Mouse (Mus musculus) midbrain, postnatal 0 days (tissue): ENCODE measurements at regions not wholly inside any gene's neighbourhood (a gene's known extent, or its start where the extent isn't known, plus 50 kb on each side); places are given as distances from the start of the nearest gene placed in this dataset.

Source experiments
- ATAC-seq: fragments of 200-750 bp; cut with Nextera tagmentation; 2 replicates; pipeline ENCODE4 v1.8.0; 2017; ENCODE audit warnings: moderate number of reproducible peaks, mild to moderate bottlenecking, moderate TSS enrichment, moderate library complexity; ENCODE audit not compliant: low FRiP score
- DNase-seq: peaks from one replicate; pipeline ENCODE4 v3.0.0-alpha.2; 2015; ENCODE audit warnings: low spot score
- H3K27ac ChIP-seq: fragments of 300-500 bp; sonication (generic); 2 replicates; pipeline ENCODE4 v1.5.1; 2014; ENCODE audit warnings: low read depth, mild to moderate bottlenecking, low read length, mixed read lengths
- H3K27me3 ChIP-seq: fragments of 300-500 bp; sonication (generic); 2 replicates; pipeline ENCODE4 v1.6.1; 2014; ENCODE audit warnings: low read length, control low read depth, mixed read lengths; ENCODE audit not compliant: insufficient read depth
- H3K36me3 ChIP-seq: fragments of 300-500 bp; sonication (generic); 2 replicates; pipeline ENCODE4 v1.6.1; 2014; ENCODE audit warnings: low read length, control low read depth, mixed read lengths; ENCODE audit not compliant: insufficient read depth
- H3K4me1 ChIP-seq: fragments of 300-500 bp; sonication (generic); 2 replicates; pipeline ENCODE4 v1.6.1; 2014; ENCODE audit warnings: mild to moderate bottlenecking, control low read depth, antibody characterized with exemption, low read length, mixed read lengths; ENCODE audit not compliant: insufficient read depth
- H3K4me2 ChIP-seq: fragments of 300-500 bp; sonication (generic); 2 replicates; pipeline ENCODE4 v1.6.1; 2014; ENCODE audit warnings: low read depth, mild to moderate bottlenecking, low read length, mixed read lengths; ENCODE audit not compliant: poor library complexity, severe bottlenecking
- H3K4me3 ChIP-seq: fragments of 300-500 bp; sonication (generic); 2 replicates; pipeline ENCODE4 v1.5.1; 2014; ENCODE audit warnings: low read depth, mild to moderate bottlenecking, low read length, moderate library complexity
- H3K9ac ChIP-seq: fragments of 300-500 bp; sonication (generic); replicated peaks from 2 replicates; pipeline ENCODE4 v1.6.1; 2014; ENCODE audit warnings: mild to moderate bottlenecking, low read length, moderate library complexity, mixed read lengths; ENCODE audit not compliant: poor library complexity, severe bottlenecking
- H3K9me3 ChIP-seq: fragments of 300-500 bp; sonication (generic); 2 replicates; pipeline ENCODE4 v1.6.1; 2016; ENCODE audit warnings: low read length, control low read depth
- CTCF ChIP-seq: IDR thresholded peaks from 2 replicates; pipeline ENCODE4 v1.5.1; 2016; ENCODE audit warnings: antibody characterized with exemption, mild to moderate bottlenecking
- WGBS: fragments of 180-500 bp; shearing (Covaris S2); extraction: QIAGEN DNeasy Blood & Tissue Kit; methylation state at CpG from one replicate; pipeline ENCODE4 v1.1.7; 2014; 5-methylcytosine and 5-hydroxymethylcytosine counted together

GRCm38 (mm10) chr15:36883156-36883555, 124.4 kb downstream of the Zfp706 start:
- no peaks in the 10 kb centered on the region for H3K36me3 ChIP-seq
- WGBS: 81% methylated on average over 6 of the region's 6 CpGs
- H3K4me3 ChIP-seq: no peak overlapping the region
- H3K4me2 ChIP-seq: no peak overlapping the region
- H3K27me3 ChIP-seq: no peaks in the 10 kb centered on the region
- TF ChIP-seq CTCF: no peak
- no peak for ATAC-seq
- no peak overlapping the region for H3K27ac ChIP-seq
- no peak overlapping the region for H3K9ac ChIP-seq
- no peaks in the 10 kb centered on the region for H3K9me3 ChIP-seq
- no peaks in the 10 kb centered on the region; the same call in 1 of the 2 replicates for H3K4me1 ChIP-seq
- DNase-seq: no peak

- no peak for ATAC-seq
- H3K36me3 ChIP-seq: no peaks in the 10 kb centered on the region
- no peaks in the 10 kb centered on the region; the same call in 1 of the 2 replicates for H3K4me1 ChIP-seq
- 85% methylated on average over 2 of the region's 2 CpGs for WGBS
- H3K4me2 ChIP-seq: no peak overlapping the region
- no peak for DNase-seq
- no peak overlapping the region for H3K4me3 ChIP-seq
- H3K9ac ChIP-seq: no peak overlapping the region
- TF ChIP-seq CTCF: no peak
- H3K27ac ChIP-seq: no peak overlapping the region
- no peaks in the 10 kb centered on the region for H3K27me3 ChIP-seq
- H3K9me3 ChIP-seq: no peaks in the 10 kb centered on the region
Measured at GRCm38 (mm10) chr15:36881576-36881975, 126.0 kb downstream of the Zfp706 start.

GRCm38 (mm10) chr15:36880602-36881001, 127.0 kb downstream of the Zfp706 start:
- Histone ChIP-seq H3K4me3 (no peak overlapping the region), H3K4me1 (no peaks in the 10 kb centered on the region; the same call in 1 of the 2 replicates), H3K36me3 (no peaks in the 10 kb centered on the region), H3K9me3 (no peaks in the 10 kb centered on the region), H3K9ac (no peak overlapping the region), H3K27me3 (no peaks in the 10 kb centered on the region), H3K27ac (no peak overlapping the region), H3K4me2 (no peak overlapping the region)
- 98% methylated on average over 3 of the region's 3 CpGs for WGBS
- no peak for DNase-seq
- TF ChIP-seq CTCF: no peak
- no peak for ATAC-seq

GRCm38 (mm10) chr15:36879587-36879986, 128.0 kb downstream of the Zfp706 start:
- Histone ChIP-seq H3K9ac (no peak overlapping the region), H3K4me2 (no peak overlapping the region), H3K9me3 (no peaks in the 10 kb centered on the region), H3K27me3 (no peaks in the 10 kb centered on the region), H3K27ac (no peak overlapping the region), H3K4me1 (no peaks in the 10 kb centered on the region; the same call in 1 of the 2 replicates), H3K4me3 (no peak overlapping the region), H3K36me3 (no peaks in the 10 kb centered on the region)
- no peak for DNase-seq
- 92% methylated on average over 7 of the region's 7 CpGs for WGBS
- no peak for ATAC-seq
- TF ChIP-seq CTCF: no peak

- Histone ChIP-seq H3K9me3 (no peaks in the 10 kb centered on the region), H3K27ac (no peak overlapping the region), H3K4me1 (peaks cover 2% of the 10 kb centered on the region), H3K4me3 (no peak overlapping the region), H3K36me3 (no peaks in the 10 kb centered on the region), H3K4me2 (no peak overlapping the region), H3K27me3 (no peaks in the 10 kb centered on the region), H3K9ac (no peak overlapping the region)
- TF ChIP-seq CTCF: no peak
- ATAC-seq: no peak
- DNase-seq: no peak
- WGBS: 15% methylated on average over 5 of the region's 5 CpGs
Measured at GRCm38 (mm10) chr15:36878960-36879359, 128.6 kb downstream of the Zfp706 start.

- Histone ChIP-seq H3K4me1 (peaks cover 9% of the 10 kb centered on the region), H3K27me3 (no peaks in the 10 kb centered on the region), H3K36me3 (no peaks in the 10 kb centered on the region), H3K4me3 (no peak overlapping the region), H3K9ac (no peak overlapping the region), H3K9me3 (no peaks in the 10 kb centered on the region), H3K4me2 (no peak overlapping the region), H3K27ac (no peak overlapping the region)
- ATAC-seq: no peak
- no peak for TF ChIP-seq CTCF
- 86% methylated on average over 3 of the region's 3 CpGs for WGBS
- DNase-seq: no peak
Measured at GRCm38 (mm10) chr15:36878276-36878675, 129.3 kb downstream of the Zfp706 start.
